Mouse (Mus musculus): ENCODE data around the gene Capn12.

DNA sequence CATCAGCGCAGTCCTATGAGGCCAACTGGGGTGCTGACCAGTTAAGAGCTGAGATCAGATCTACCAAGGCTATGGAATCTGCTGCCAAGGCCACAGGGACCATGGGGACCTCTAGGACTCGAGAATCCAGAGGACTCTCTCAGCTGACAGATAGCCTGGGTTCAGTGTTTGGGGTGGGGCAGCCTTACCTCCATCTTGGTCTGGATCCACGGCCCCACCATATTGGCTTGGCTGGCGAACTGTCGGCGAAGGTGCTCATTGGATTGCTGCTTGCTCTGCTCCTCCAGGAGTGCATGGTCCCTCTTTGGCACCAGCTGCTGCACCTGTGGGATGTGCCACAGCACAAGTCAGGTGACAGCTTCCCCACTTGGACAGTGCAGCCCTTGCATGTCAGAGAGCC lies 16.4 kb downstream of the Capn12 start:
- TF ChIP-seq CTCF (IDR thresholded peaks at IDR 0.05) (no peak), POLR2A (IDR thresholded peaks at IDR 0.05; ENCODE audit: insufficient read depth, low read depth, low read length) (no peak)
